Mouse (Mus musculus) heart, postnatal 0 days (tissue): ENCODE data around the gene Magi1.

Experiments used
- CTCF ChIP-seq: IDR thresholded peaks from 2 replicates; pipeline ENCODE4 v1.5.1; 2016; ENCODE audit warnings: antibody characterized with exemption, control low read depth, low read depth
- EP300 ChIP-seq: IDR thresholded peaks from 2 replicates; pipeline ENCODE4 v1.6.1; 2016; ENCODE audit warnings: antibody characterized with exemption, low read depth

DNA sequence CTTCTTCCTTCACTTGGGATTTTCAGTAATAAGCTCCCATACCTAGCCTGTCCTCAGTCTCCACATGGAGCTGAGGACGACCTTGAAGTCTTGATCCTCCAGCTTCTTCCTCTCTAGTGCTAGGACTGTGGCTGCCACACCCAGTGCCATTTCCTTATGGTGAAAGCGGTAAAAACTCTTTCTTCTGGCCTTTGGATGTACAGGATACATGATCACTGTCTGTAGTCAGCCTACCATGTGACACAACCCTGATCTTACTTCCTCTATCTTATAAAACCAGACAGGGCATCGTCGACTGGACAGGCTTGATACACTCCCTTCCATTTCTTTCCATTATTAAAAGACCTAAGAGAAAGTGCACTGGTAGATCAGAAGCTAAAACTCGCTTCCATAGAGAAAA, 413.7 kb downstream of the Magi1 start:
- TF ChIP-seq CTCF (no peak), EP300 (no peak)
